Mouse (Mus musculus) liver, embryonic 14.5 days (tissue): ENCODE measurements around the gene Gramd4.

ENCODE experiments used
- CTCF ChIP-seq: IDR thresholded peaks from 2 replicates; pipeline ENCODE4 v1.5.1; 2016; ENCODE audit warnings: antibody characterized with exemption, low read depth, control low read depth
- EP300 ChIP-seq: IDR thresholded peaks from 2 replicates; pipeline ENCODE4 v1.6.1; 2016; ENCODE audit warnings: antibody characterized with exemption, low read depth

DNA sequence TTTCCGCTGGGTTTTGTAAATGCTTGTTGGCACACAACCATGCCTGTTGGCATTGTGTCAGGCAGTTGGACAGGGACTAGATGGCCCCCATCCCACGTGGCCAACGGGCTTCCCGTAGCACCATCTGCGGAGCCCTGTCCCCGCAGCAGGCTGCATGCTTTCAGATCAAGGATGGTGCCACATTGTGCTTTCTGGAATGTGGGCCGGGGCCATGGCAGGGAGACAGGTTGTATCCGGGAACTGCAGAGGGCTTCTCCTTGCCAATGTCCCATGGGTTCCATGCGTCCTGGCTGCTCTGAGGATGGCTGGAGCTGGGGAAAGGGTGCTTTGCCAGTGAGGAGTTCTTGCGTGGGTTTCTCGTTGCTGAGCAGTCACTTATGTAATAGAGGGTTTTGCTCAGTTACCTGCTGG lies 25.1 kb downstream of the Gramd4 start:
- TF ChIP-seq CTCF (no peak), EP300 (no peak)
